Mouse (Mus musculus) liver, postnatal 0 days (tissue): ENCODE measurements around the gene Map4k2. TPM values are rescaled to one million over a fixed set of nuclear protein-coding genes. Genes with fewer than 3 reads are reported as not detected.

Experiments
- ATAC-seq: fragments of 200-750 bp; cut with Nextera tagmentation; 2 replicates; pipeline ENCODE4 v1.8.0; 2017; ENCODE audit warnings: mild to moderate bottlenecking, moderate library complexity
- DNase-seq: peaks from one replicate; pipeline ENCODE4 v3.0.0-alpha.2; 2016
- H3K27ac ChIP-seq: fragments of 300-500 bp; sonication (generic); 2 replicates; pipeline ENCODE4 v1.5.1; 2014; ENCODE audit warnings: antibody characterized with exemption, moderate library complexity, mild to moderate bottlenecking, low read depth
- H3K27me3 ChIP-seq: fragments of 300-500 bp; sonication (generic); 2 replicates; pipeline ENCODE4 v1.6.1; 2014; ENCODE audit warnings: low read length, control low read depth, mixed read lengths; ENCODE audit not compliant: insufficient read depth
- H3K36me3 ChIP-seq: fragments of 300-500 bp; sonication (generic); replicated peaks from 2 replicates; pipeline ENCODE4 v1.6.1; 2014; ENCODE audit warnings: mild to moderate bottlenecking, control low read depth, low read length, moderate library complexity, mixed read lengths; ENCODE audit not compliant: insufficient read depth
- H3K4me1 ChIP-seq: fragments of 300-500 bp; sonication (generic); 2 replicates; pipeline ENCODE4 v1.6.1; 2014; ENCODE audit warnings: antibody characterized with exemption, mild to moderate bottlenecking, control low read depth; ENCODE audit not compliant: insufficient read depth
- H3K4me2 ChIP-seq: fragments of 300-500 bp; sonication (generic); 2 replicates; pipeline ENCODE4 v1.6.1; 2014; ENCODE audit warnings: low read depth, mild to moderate bottlenecking, low read length, moderate library complexity, mixed read lengths
- H3K4me3 ChIP-seq: fragments of 300-500 bp; sonication (generic); 2 replicates; pipeline ENCODE4 v1.5.1; 2014; ENCODE audit warnings: low read depth, low read length
- H3K9ac ChIP-seq: fragments of 300-500 bp; sonication (generic); replicated peaks from 2 replicates; pipeline ENCODE4 v1.6.1; 2014; ENCODE audit warnings: mild to moderate bottlenecking, moderate library complexity
- H3K9me3 ChIP-seq: fragments of 300-500 bp; sonication (generic); 2 replicates; pipeline ENCODE4 v1.6.1; 2016; ENCODE audit warnings: mild to moderate bottlenecking, control low read depth, low read length, mixed read lengths
- CTCF ChIP-seq: sonication (generic); IDR thresholded peaks from 2 replicates; pipeline ENCODE4 v1.5.1; 2016; ENCODE audit warnings: antibody characterized with exemption, low read depth
- EP300 ChIP-seq: IDR thresholded peaks from 2 replicates; pipeline ENCODE4 v1.6.1; 2016; ENCODE audit warnings: antibody characterized with exemption, low read depth, mild to moderate bottlenecking
- WGBS: fragments of 180-500 bp; shearing (Covaris S2); extraction: QIAGEN DNeasy Blood & Tissue Kit; methylation state at CpG from one replicate; pipeline ENCODE4 v1.1.7; 2014; ENCODE audit not compliant: insufficient replicate concordance; 5-methylcytosine and 5-hydroxymethylcytosine counted together
- polyA plus RNA-seq: library from polyadenylated mRNA; unstranded; fragments of >200 nt; fragmentation: Nextera tagmentation; extraction: Ambion mirVana; gene quantifications from 2 replicates; pipeline ENCODE4 v1.2.1, GENCODE M21; 2015

The Map4k2 gene
- polyA plus RNA-seq, 1 experiment from 2014 or later: 5.7 TPM

DNA sequence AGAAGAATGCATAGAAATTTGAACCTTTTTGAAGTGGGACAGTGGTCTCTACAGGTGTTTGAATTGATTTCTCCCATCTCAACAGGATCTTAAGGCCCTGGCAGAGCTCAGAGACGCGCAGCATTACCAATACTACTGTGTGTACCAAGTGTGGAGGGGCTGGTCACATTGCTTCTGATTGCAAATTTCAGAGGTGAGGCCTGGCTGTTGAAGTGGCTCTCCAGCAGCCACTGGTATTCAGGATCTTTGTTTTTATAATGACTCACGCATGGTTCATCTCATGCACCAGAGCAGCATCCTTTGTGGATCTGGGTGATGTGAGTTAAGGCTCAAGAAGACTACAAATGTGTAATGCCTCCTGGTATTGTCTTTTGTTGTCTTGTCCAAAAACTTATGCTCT, 31.5 kb downstream of the Map4k2 start:
- H3K27ac ChIP-seq: no peak overlapping the region
- TF ChIP-seq EP300 (no peak), CTCF (no peak)
- H3K36me3 ChIP-seq: peaks cover 98% of the 10 kb centered on the region
- ATAC-seq (no peak), DNase-seq (no peak)
- no peaks in the 10 kb centered on the region for H3K9me3 ChIP-seq
- no peaks in the 10 kb centered on the region for H3K27me3 ChIP-seq
- H3K4me3 ChIP-seq: no peak overlapping the region
- WGBS: 94% methylated on average over 3 of the region's 3 CpGs
- no peak overlapping the region for H3K9ac ChIP-seq
- H3K4me2 ChIP-seq: no peak overlapping the region
- H3K4me1 ChIP-seq: no peaks in the 10 kb centered on the region

DNA sequence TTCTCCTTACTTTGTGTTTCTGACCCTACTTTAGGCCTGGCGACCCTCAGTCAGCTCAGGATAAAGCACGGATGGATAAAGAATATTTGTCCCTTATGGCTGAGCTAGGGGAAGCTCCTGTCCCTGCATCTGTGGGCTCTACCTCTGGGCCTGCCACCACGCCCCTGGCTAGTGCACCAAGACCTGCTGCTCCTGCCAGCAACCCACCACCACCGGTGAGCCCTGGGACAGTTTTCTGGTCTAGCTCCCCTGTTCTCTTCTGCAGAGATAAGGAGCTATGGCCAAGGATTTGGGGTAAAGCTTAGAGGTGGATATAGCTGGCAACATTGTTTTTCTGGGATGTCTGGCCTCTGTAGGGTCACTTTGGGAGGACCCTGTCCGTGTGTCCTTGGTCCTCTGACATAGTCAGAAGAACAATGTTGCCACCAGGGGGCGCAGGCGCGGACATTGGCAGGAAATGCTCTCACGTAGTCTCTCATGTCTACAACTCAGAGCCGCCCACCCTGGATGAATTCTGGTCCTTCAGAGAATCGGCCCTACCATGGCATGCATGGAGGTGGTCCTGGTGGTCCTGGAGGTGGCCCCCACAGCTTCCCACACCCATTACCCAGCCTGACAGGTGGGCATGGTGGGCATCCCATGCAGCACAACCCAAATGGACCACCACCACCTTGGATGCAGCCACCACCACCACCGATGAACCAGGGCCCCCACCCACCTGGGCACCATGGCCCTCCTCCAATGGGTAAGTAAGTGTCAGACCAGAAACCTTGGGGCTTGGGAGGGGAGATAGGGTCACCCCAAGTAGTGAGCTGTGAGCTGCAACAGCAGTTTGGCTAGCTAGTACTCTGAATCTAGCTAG, 32.8 kb downstream of the Map4k2 start:
- Histone ChIP-seq H3K27ac (no peak overlapping the region), H3K4me3 (no peak overlapping the region), H3K9me3 (no peaks in the 10 kb centered on the region), H3K36me3 (peaks cover 98% of the 10 kb centered on the region), H3K9ac (no peak overlapping the region), H3K4me2 (no peak overlapping the region), H3K27me3 (no peaks in the 10 kb centered on the region), H3K4me1 (no peaks in the 10 kb centered on the region)
- DNase-seq (peak; percentile 88), ATAC-seq (peak; percentile 55)
- TF ChIP-seq EP300 (no peak), CTCF (peak; percentile 87)
- WGBS: 60% methylated on average over 12 of the region's 12 CpGs

DNA sequence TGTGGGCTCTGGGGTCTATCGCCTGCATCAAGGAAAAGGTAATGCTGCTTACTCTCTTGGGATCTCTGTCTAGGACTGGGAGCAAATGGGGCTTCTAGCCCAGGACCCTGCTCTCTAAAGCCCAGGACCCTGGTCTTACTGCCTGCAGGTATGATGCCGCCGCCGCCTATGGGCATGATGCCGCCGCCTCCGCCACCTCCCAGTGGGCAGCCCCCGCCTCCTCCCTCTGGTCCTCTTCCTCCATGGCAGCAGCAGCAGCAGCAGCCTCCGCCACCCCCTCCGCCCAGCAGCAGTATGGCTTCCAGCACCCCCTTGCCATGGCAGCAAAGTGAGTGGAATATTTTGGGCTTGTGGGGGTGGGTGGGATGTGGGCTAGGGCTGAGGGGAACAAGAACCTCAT, 33.6 kb downstream of the Map4k2 start:
- Histone ChIP-seq H3K27ac (no peak overlapping the region), H3K4me1 (no peaks in the 10 kb centered on the region), H3K27me3 (no peaks in the 10 kb centered on the region), H3K9me3 (no peaks in the 10 kb centered on the region), H3K9ac (no peak overlapping the region), H3K36me3 (peaks cover 92% of the 10 kb centered on the region), H3K4me2 (no peak overlapping the region), H3K4me3 (no peak overlapping the region)
- DNase-seq (no peak), ATAC-seq (no peak)
- TF ChIP-seq CTCF (no peak), EP300 (no peak)
- WGBS: 98% methylated on average over 10 of the region's 10 CpGs

DNA sequence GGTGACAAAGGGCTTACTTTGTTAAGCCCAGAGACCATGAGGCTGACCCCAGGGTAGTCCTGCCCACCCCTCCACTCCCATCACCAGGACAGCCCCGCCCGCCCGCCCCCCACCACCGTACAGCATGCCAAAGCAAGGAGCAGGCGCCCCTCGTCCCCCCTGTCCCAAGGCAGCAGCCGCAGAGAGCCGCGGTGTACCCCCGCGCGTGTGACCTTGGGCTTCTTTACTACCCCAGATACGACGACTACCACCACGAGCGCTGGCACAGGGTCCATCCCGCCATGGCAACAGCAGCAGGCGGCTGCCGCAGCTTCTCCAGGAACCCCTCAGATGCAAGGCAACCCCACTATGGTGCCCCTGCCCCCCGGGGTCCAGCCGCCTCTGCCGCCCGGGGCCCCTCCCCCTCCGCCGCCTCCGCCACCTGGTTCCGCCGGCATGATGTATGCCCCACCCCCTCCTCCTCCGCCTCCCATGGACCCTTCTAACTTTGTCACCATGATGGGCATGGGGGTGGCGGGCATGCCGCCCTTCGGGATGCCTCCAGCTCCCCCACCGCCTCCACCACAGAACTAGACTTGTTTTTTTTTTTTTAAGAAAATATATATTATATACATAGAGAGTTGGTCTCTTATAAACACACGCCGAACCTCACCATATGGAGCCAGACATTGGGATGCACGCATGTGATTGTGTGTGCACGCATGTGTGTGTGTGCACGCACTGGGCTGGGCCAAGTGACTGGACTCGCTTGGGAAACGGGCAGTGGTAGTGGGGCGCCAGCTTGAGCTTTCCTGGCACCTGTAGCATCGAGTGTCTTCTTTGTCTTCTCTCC, 34.7 kb downstream of the Map4k2 start:
- TF ChIP-seq CTCF (no peak), EP300 (no peak)
- Histone ChIP-seq H3K36me3 (peaks cover 83% of the 10 kb centered on the region), H3K27ac (no peak overlapping the region), H3K9me3 (no peaks in the 10 kb centered on the region), H3K27me3 (no peaks in the 10 kb centered on the region), H3K4me1 (no peaks in the 10 kb centered on the region), H3K9ac (no peak overlapping the region), H3K4me2 (no peak overlapping the region), H3K4me3 (no peak overlapping the region)
- 92% methylated on average over 38 of the region's 42 CpGs for WGBS
- DNase-seq (no peak), ATAC-seq (no peak; the same call in 1 of the 2 replicates)

DNA sequence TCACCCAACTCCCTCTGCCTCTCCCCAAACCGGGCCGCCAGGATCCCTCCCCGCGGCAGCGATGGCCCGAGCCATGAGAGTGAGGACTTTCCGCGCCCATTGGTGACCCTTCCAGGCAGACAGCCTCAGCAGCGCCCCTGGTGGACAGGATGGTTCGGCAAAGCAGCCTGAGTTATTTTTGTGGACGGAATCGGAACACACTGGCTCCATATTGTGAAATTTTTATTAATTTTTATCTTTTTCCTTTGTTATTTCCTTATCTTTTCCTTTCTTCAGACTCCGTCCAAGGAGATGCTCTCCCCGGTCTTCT, 35.3 kb downstream of the Map4k2 start:
- WGBS: 83% methylated on average over 14 of the region's 14 CpGs
- no peak overlapping the region for H3K4me2 ChIP-seq
- H3K9me3 ChIP-seq: no peaks in the 10 kb centered on the region
- no peaks in the 10 kb centered on the region for H3K27me3 ChIP-seq
- H3K9ac ChIP-seq: no peak overlapping the region
- DNase-seq (peak; percentile 72), ATAC-seq (no peak; the same call in 1 of the 2 replicates)
- no peaks in the 10 kb centered on the region for H3K4me1 ChIP-seq
- peaks cover 77% of the 10 kb centered on the region for H3K36me3 ChIP-seq
- no peak for TF ChIP-seq EP300
- TF ChIP-seq CTCF: peak; percentile 74
- H3K27ac ChIP-seq: no peak overlapping the region
- no peak overlapping the region for H3K4me3 ChIP-seq

DNA sequence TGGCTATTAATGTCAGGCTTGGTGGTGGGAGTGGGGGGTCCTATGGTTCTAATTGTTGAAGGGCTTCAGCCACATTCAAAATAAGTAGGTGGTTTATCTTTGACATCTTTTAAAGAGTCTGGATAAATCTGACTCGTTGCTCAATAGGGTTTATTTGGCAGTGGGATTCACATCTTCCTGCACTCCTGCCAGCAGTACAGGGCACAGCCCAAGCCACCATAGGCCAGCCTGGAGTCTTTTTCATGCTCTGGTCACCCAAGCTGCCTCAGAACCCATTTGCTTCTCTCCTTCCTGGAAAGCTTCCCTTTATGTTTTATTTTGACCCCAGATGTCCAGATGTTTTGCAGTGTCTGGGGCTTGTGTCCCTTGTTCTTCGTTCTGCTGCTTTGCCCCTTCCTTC, 35.7 kb downstream of the Map4k2 start:
- Histone ChIP-seq H3K9me3 (no peaks in the 10 kb centered on the region), H3K4me1 (no peaks in the 10 kb centered on the region), H3K4me2 (no peak overlapping the region), H3K36me3 (peaks cover 73% of the 10 kb centered on the region), H3K27me3 (no peaks in the 10 kb centered on the region), H3K9ac (no peak overlapping the region), H3K4me3 (no peak overlapping the region), H3K27ac (no peak overlapping the region)
- no peak for TF ChIP-seq EP300
- no peak for TF ChIP-seq CTCF
- no peak for ATAC-seq
- 75% methylated on average over 2 of the region's 2 CpGs for WGBS
- DNase-seq: no peak
